Mouse (Mus musculus): ENCODE results near the gene Bpifb1. TPM values are rescaled to one million over a fixed set of nuclear protein-coding genes. Genes with fewer than 3 reads are reported as not detected.

The Bpifb1 gene
- polyA plus RNA-seq (2012; rRNA removed; ENCODE audit: low replicate concordance): 0.09 and 0.54 TPM in 2 replicates

DNA sequence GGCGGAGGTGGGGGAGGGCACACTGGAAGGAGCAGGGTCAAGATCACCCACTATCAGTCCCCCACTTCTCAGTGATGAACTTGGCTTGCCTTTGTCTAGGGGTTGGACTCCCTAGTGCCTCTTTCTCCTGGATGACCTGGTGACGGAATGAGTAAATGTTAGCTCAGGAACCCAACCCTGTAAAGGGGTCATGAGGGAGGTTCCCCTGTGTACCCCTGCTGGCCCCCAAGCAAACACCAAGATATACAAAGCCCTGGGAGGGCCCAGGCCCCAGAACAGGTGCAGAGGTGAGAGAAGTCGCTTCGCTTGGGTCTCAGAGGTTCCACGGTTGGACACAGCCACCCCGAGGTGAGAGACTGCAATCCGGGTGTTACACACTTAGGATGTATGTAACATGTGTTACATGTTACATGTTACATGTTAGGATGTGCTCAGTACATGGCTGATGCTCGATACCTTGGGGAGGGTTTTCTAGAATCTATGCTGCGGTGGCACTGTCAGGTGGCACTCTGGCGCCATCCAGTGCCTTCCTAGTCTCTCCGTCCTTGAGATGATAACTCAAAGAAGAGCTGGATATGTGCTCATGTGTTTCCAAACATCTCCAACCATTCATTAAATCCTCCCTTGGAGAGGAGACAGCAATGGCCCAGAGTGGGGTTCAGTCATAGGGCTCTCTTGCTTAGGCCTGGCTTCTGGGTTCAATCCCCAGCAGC lies at the start of gene Bpifb1:
Gene Bpifb1 (plus strand): TSS at position 273 of the 713 bp plus-strand sequence.

DNA sequence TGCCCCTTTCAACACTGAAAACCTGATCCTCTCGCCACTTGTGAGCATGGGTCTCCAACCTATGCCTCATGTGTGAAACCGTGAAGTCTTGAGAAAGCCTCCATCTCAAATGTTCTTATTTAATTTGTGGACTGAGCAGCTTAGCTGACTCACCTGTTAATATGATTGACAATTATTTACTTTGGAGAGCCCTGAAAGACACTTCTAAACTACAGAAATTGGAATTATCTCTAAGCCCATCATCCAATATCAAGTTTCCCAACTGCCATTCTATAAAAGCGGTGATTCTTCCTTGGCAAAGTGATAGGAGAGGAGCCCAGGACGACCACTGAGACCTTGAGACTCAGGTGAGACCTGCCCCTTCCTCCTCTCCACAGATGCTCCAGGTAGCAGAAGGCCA lies 48.0 kb upstream of the Bpifb1 start, which contains the start of gene Bpifa1:
Gene Bpifa1 (plus strand): TSS at position 301 of the 400 bp plus-strand sequence.

DNA sequence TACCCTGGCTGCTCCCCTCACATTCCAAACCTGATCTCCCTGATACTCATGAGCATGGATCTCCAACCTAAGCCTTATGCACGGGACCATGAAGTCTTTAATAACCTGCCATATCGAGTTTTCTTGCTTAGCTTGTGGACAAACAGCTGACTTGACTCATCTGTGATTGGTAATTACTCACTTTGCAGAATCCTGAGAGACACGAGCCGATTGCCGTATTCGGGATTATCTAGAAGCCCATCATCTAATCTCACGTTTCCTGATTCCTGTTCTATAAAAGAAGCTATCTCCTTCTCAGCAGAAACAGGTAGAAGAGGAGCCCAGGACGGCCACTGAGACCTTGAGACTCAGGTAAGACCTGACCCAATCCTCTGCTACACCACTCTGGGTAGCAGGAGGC lies 28.3 kb upstream of the Bpifb1 start, which contains the start of gene Bpifa5:
Gene Bpifa5 (plus strand): TSS at position 301 of the 400 bp plus-strand sequence.

DNA sequence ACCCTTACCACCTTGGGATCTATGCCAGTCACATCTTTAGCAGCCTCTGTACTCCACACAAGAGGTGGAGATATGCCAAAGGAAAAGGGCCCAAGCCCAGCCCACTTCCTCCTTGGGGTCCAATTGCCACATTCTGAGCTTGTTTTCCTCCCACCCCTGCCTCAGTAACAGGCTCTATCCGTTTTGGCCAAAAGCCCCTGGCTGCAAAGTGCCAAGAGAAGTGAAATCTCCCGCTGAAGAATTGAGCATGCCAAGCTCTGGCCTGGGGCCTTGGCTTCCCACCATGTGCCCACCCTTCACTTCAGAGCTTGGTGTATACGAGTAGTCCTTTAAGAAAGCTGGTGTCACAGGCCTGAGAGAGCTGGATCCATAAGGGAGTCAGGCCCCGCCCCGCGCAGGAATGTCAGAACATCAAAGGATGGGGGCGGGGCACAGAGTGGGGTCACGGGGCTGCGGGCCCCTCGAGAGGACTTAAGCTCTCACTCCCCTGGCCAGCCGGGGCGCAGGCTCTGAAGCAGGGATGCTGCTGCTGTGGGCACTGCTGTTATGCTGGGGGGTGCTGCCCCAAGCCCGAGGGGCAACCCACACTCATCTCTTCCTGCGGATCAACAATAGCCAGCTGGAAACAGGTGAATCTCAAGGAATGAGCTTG lies 32.8 kb downstream of the Bpifb1 start, which contains the start of gene Bpifb5:
Gene Bpifb5 (plus strand): TSS at position 478 of the 652 bp plus-strand sequence.

DNA sequence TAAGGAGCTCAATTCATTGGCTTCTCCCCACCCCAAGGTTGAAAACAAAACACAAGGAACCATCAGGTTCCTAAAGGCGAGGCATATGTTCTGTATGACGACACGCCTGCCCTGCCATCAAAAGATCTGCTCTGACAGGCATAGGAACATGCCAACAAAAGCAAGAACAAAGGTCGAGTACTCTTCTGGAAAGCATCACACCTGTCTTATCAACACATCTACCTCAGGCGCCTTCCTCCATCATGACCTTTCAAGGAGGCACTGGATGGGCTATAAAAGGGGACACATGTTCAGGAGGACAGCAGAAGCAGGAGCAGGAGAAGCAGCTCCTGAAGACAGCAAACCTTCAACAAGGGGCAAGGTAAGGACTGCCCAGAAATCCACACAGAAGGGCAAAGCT lies 66.9 kb downstream of the Bpifb1 start, which contains the start of gene Bpifb9a:
Gene Bpifb9a (plus strand): TSS at position 301 of the 400 bp plus-strand sequence.

Other genes starting within 250 kb of the Bpifb1 start
- gene Bpifa6, start 215.9 kb upstream of the Bpifb1 start, polyA plus RNA-seq (2012; rRNA removed; ENCODE audit: low replicate concordance): not detected in 2 replicates
- gene Bpifa2, start 182.6 kb upstream of the Bpifb1 start, polyA plus RNA-seq (2012; rRNA removed; ENCODE audit: low replicate concordance): not detected in 2 replicates
- gene Bpifa3, start 60.5 kb upstream of the Bpifb1 start, polyA plus RNA-seq (2012; rRNA removed; ENCODE audit: low replicate concordance): not detected in 2 replicates
- 0.10 TPM in 1 of 2 replicates, not detected in the other for gene Bpifa1, start 47.9 kb upstream of the Bpifb1 start, polyA plus RNA-seq (2012; rRNA removed; ENCODE audit: low replicate concordance)
- gene Bpifa5, start 28.2 kb upstream of the Bpifb1 start, polyA plus RNA-seq (2012; rRNA removed; ENCODE audit: low replicate concordance): not detected in 2 replicates
- 0.13 and 18.8 TPM in 2 replicates for gene Bpifb5, start 32.9 kb downstream of the Bpifb1 start, polyA plus RNA-seq (2012; rRNA removed; ENCODE audit: low replicate concordance)
- not detected in 2 replicates for gene Bpifb9a, start 67.0 kb downstream of the Bpifb1 start, polyA plus RNA-seq (2012; rRNA removed; ENCODE audit: low replicate concordance)
- not detected in 2 replicates for gene Bpifb9b, start 116.4 kb downstream of the Bpifb1 start, polyA plus RNA-seq (2012; rRNA removed; ENCODE audit: low replicate concordance)
- 11.2 and 12.8 TPM in 2 replicates for gene Cdk5rap1, start 182.2 kb downstream of the Bpifb1 start, polyA plus RNA-seq (2012; rRNA removed; ENCODE audit: low replicate concordance)
- 25.8 and 67.9 TPM in 2 replicates for gene Snta1, start 217.3 kb downstream of the Bpifb1 start, polyA plus RNA-seq (2012; rRNA removed; ENCODE audit: low replicate concordance)
- gene Cbfa2t2, start 245.7 kb downstream of the Bpifb1 start, polyA plus RNA-seq (2012; rRNA removed; ENCODE audit: low replicate concordance): 11.2 and 20.3 TPM in 2 replicates